Mouse (Mus musculus) embryonic fibroblast, embryonic 13.5 days (primary cell): ENCODE measurements around the gene Il6st.
"Not testable (repeated sequence)": the region's sequence is repeated elsewhere in the genome, so short reads cannot be mapped to it uniquely, and the experiment has no call there.

Experiments used
- CTCF ChIP-seq: IDR thresholded peaks from 2 replicates; pipeline ENCODE4 v1.5.1; 2011; ENCODE audit warnings: mild to moderate bottlenecking, control low read depth, low read length, moderate library complexity, borderline replicate concordance; ENCODE audit not compliant: insufficient read depth
- POLR2A ChIP-seq: IDR thresholded peaks from 2 replicates; pipeline ENCODE4 v1.6.1; 2011; ENCODE audit warnings: low read depth, mild to moderate bottlenecking, control low read depth, low read length, moderate library complexity

DNA sequence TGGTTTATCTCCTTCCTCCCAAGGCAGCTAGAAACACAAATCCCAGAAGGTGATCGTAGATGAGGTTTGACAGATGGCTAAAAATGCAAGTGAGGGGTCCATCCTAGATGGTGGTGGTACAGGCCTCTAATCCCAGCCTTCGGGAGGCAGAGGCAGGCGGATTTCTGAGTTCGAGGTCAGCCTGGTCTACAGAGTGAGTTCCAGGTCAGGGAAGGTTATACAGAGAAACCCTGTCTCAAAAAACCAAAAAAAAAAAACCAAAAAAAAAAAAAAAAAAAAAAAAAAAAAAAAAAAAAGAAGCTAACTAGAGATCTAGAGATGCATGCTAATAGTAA is 36.8 kb upstream of the Il6st start:
- not testable (repeated sequence) for TF ChIP-seq CTCF, POLR2A
